Mouse (Mus musculus): ENCODE results near the gene Bola1. TPM values are rescaled to one million over a fixed set of nuclear protein-coding genes. Genes with fewer than 3 reads are reported as not detected.

Bola1 gene
- total and polyA plus RNA-seq, 2 experiments from 2014 or later, result 36.8 to 54.6 TPM

- DNase-seq (ENCODE audit: low spot score) (no peak), ATAC-seq (ENCODE audit: low FRiP score) (no peak)
- H3K4me3 ChIP-seq (ENCODE audit: low read depth, low read length), result no peak overlapping the region
- 0 out of 2 replicates have a peak overlapping the region, but pooled peaks have one; percentile 14 for H3K9ac ChIP-seq (replicated peaks; ENCODE audit: low read length, poor library complexity, severe bottlenecking)
- no peak for TF ChIP-seq CTCF (IDR thresholded peaks at IDR 0.05)
- H3K4me1 ChIP-seq (ENCODE audit: insufficient read depth, low read length), result 0 out of 2 replicates have a peak, but pooled peaks cover 3% of the 10 kb centered on the region
- no peak overlapping the region for H3K4me2 ChIP-seq (ENCODE audit: low read depth, low read length, poor library complexity, severe bottlenecking)
- no peaks in the 10 kb centered on the region for H3K27me3 ChIP-seq (ENCODE audit: insufficient read depth, low read length)
- WGBS, result 83% methylated on average over 4 of the region's 4 CpGs
- peaks cover 10% of the 10 kb centered on the region for H3K36me3 ChIP-seq (ENCODE audit: insufficient read depth, low read length)
- no peaks in the 10 kb centered on the region for H3K9me3 ChIP-seq (ENCODE audit: low read length)
- H3K27ac ChIP-seq (ENCODE audit: low read depth, low read length), result 0 out of 2 replicates have a peak overlapping the region, but pooled peaks have one; percentile 71
Measured at GRCm38 (mm10) chr3:96159820-96160219, 59.7 kb downstream of the Bola1 start.

- Histone ChIP-seq H3K36me3 (ENCODE audit: insufficient read depth, low read length) (peaks cover 43% of the 10 kb centered on the region), H3K4me1 (ENCODE audit: insufficient read depth, low read length) (0 out of 2 replicates have a peak, but pooled peaks cover under 1% of the 10 kb centered on the region), H3K4me3 (ENCODE audit: low read depth, low read length) (no peak overlapping the region), H3K4me2 (ENCODE audit: low read depth, low read length, poor library complexity, severe bottlenecking) (no peak overlapping the region), H3K27ac (ENCODE audit: low read depth, low read length) (no peak overlapping the region), H3K9ac (replicated peaks; ENCODE audit: low read length, poor library complexity, severe bottlenecking) (no peak overlapping the region), H3K27me3 (ENCODE audit: insufficient read depth, low read length) (no peaks in the 10 kb centered on the region), H3K9me3 (ENCODE audit: low read length) (no peaks in the 10 kb centered on the region)
- WGBS, result 83% methylated on average over 8 of the region's 8 CpGs
- ATAC-seq (ENCODE audit: low FRiP score) (no peak), DNase-seq (ENCODE audit: low spot score) (no peak)
- TF ChIP-seq CTCF (IDR thresholded peaks at IDR 0.05), result no peak
Measured at GRCm38 (mm10) chr3:96155501-96155900, 64.0 kb downstream of the Bola1 start.

GRCm38 (mm10) chr3:96152611-96153010 is 66.9 kb downstream of the Bola1 start:
- Histone ChIP-seq H3K4me1 (ENCODE audit: insufficient read depth, low read length) (no peaks in the 10 kb centered on the region), H3K36me3 (ENCODE audit: insufficient read depth, low read length) (peaks cover 45% of the 10 kb centered on the region), H3K27me3 (ENCODE audit: insufficient read depth, low read length) (no peaks in the 10 kb centered on the region), H3K9me3 (ENCODE audit: low read length) (no peaks in the 10 kb centered on the region), H3K4me3 (ENCODE audit: low read depth, low read length) (no peak overlapping the region), H3K27ac (ENCODE audit: low read depth, low read length) (no peak overlapping the region), H3K4me2 (ENCODE audit: low read depth, low read length, poor library complexity, severe bottlenecking) (no peak overlapping the region), H3K9ac (replicated peaks; ENCODE audit: low read length, poor library complexity, severe bottlenecking) (no peak overlapping the region)
- ATAC-seq (ENCODE audit: low FRiP score), result no peak
- no peak for TF ChIP-seq CTCF (IDR thresholded peaks at IDR 0.05)
- 90% methylated on average over 5 of the region's 5 CpGs for WGBS
- no peak for DNase-seq (ENCODE audit: low spot score)

GRCm38 (mm10) chr3:96151836-96152235 is 67.7 kb downstream of the Bola1 start:
- no peaks in the 10 kb centered on the region for H3K9me3 ChIP-seq (ENCODE audit: low read length)
- H3K27me3 ChIP-seq (ENCODE audit: insufficient read depth, low read length), result no peaks in the 10 kb centered on the region
- peaks cover 45% of the 10 kb centered on the region for H3K36me3 ChIP-seq (ENCODE audit: insufficient read depth, low read length)
- H3K9ac ChIP-seq (replicated peaks; ENCODE audit: low read length, poor library complexity, severe bottlenecking), result no peak overlapping the region
- ATAC-seq (ENCODE audit: low FRiP score), result no peak
- no peak overlapping the region for H3K27ac ChIP-seq (ENCODE audit: low read depth, low read length)
- H3K4me1 ChIP-seq (ENCODE audit: insufficient read depth, low read length), result no peaks in the 10 kb centered on the region
- no peak for TF ChIP-seq CTCF (IDR thresholded peaks at IDR 0.05)
- DNase-seq (ENCODE audit: low spot score), result no peak
- no peak overlapping the region for H3K4me2 ChIP-seq (ENCODE audit: low read depth, low read length, poor library complexity, severe bottlenecking)
- 86% methylated on average over 7 of the region's 7 CpGs for WGBS
- H3K4me3 ChIP-seq (ENCODE audit: low read depth, low read length), result no peak overlapping the region

GRCm38 (mm10) chr3:96147950-96148349 is 71.6 kb downstream of the Bola1 start:
- Histone ChIP-seq H3K4me3 (ENCODE audit: low read depth, low read length) (no peak overlapping the region), H3K4me2 (ENCODE audit: low read depth, low read length, poor library complexity, severe bottlenecking) (no peak overlapping the region), H3K9me3 (ENCODE audit: low read length) (no peaks in the 10 kb centered on the region), H3K9ac (replicated peaks; ENCODE audit: low read length, poor library complexity, severe bottlenecking) (no peak overlapping the region), H3K4me1 (ENCODE audit: insufficient read depth, low read length) (no peaks in the 10 kb centered on the region), H3K27ac (ENCODE audit: low read depth, low read length) (no peak overlapping the region), H3K27me3 (ENCODE audit: insufficient read depth, low read length) (no peaks in the 10 kb centered on the region), H3K36me3 (ENCODE audit: insufficient read depth, low read length) (peaks cover 33% of the 10 kb centered on the region)
- 17% methylated on average over 5 of the region's 5 CpGs for WGBS
- peak; percentile 85 for TF ChIP-seq CTCF (IDR thresholded peaks at IDR 0.05)
- ATAC-seq (ENCODE audit: low FRiP score) (no peak), DNase-seq (ENCODE audit: low spot score) (peak; percentile 80)

Small RNA genes within 50 kb of the gene (microRNA-seq; reads per million reads assigned to microRNA genes)
- gene Gm44492 (ENCODE audit: borderline number of aligned reads) (not detected), gene Gm47311 (ENCODE audit: borderline number of aligned reads) (not detected), gene Gm47313 (ENCODE audit: borderline number of aligned reads) (not detected)

Other genes starting within 250 kb of the Bola1 start
- 52.5 and 62.7 TPM in 2 replicates for gene Plekho1, start 223.7 kb downstream of the Bola1 start, total RNA-seq (2014; rRNA removed)
- 37.3 and 41.2 TPM in 2 replicates for gene Plekho1, start 223.7 kb downstream of the Bola1 start, polyA plus RNA-seq (2015; fragmentation: Nextera tagmentation; extraction: Ambion mirVana)
- 29.5 and 35.3 TPM in 2 replicates for gene Vps45, start 161.2 kb downstream of the Bola1 start, total RNA-seq (2014; rRNA removed)
- 60.6 and 61.1 TPM in 2 replicates for gene Vps45, start 161.2 kb downstream of the Bola1 start, polyA plus RNA-seq (2015; fragmentation: Nextera tagmentation; extraction: Ambion mirVana)
- gene Otud7b, start 115.2 kb downstream of the Bola1 start, total RNA-seq (2014; rRNA removed), result 14.3 and 16.3 TPM in 2 replicates
- gene Otud7b, start 115.2 kb downstream of the Bola1 start, polyA plus RNA-seq (2015; fragmentation: Nextera tagmentation; extraction: Ambion mirVana), result 5.7 and 7.5 TPM in 2 replicates
- 15.5 and 22.3 TPM in 2 replicates for gene Mtmr11, start 57.7 kb downstream of the Bola1 start, total RNA-seq (2014; rRNA removed)
- 8.4 and 9.4 TPM in 2 replicates for gene Mtmr11, start 57.7 kb downstream of the Bola1 start, polyA plus RNA-seq (2015; fragmentation: Nextera tagmentation; extraction: Ambion mirVana)
- 70.3 and 79.1 TPM in 2 replicates for gene Sf3b4, start 47.4 kb downstream of the Bola1 start, total RNA-seq (2014; rRNA removed)
- 156 and 158 TPM in 2 replicates for gene Sf3b4, start 47.4 kb downstream of the Bola1 start, polyA plus RNA-seq (2015; fragmentation: Nextera tagmentation; extraction: Ambion mirVana)
- 157 and 160 TPM in 2 replicates for gene Sv2a, start 38.6 kb downstream of the Bola1 start, total RNA-seq (2014; rRNA removed)
- gene Sv2a, start 38.6 kb downstream of the Bola1 start, polyA plus RNA-seq (2015; fragmentation: Nextera tagmentation; extraction: Ambion mirVana), result 167 and 176 TPM in 2 replicates
- gene Hist2h2ab, start 156 bp upstream of the Bola1 start, total RNA-seq (2014; rRNA removed), result 134 and 144 TPM in 2 replicates
- 1.1 TPM in 1 of 2 replicates, not detected in the other for gene Hist2h2ab, start 156 bp upstream of the Bola1 start, polyA plus RNA-seq (2015; fragmentation: Nextera tagmentation; extraction: Ambion mirVana)
- 271 and 554 TPM in 2 replicates for gene Hist2h2ac, start 1.2 kb upstream of the Bola1 start, total RNA-seq (2014; rRNA removed)
- gene Hist2h2ac, start 1.2 kb upstream of the Bola1 start, polyA plus RNA-seq (2015; fragmentation: Nextera tagmentation; extraction: Ambion mirVana), result 1.7 and 1.9 TPM in 2 replicates
- gene Hist2h2be, start 1.4 kb upstream of the Bola1 start, total RNA-seq (2014; rRNA removed), result 8.7 and 12.7 TPM in 2 replicates
- gene Hist2h2be, start 1.4 kb upstream of the Bola1 start, polyA plus RNA-seq (2015; fragmentation: Nextera tagmentation; extraction: Ambion mirVana), result 2.8 and 2.9 TPM in 2 replicates
- gene Hist2h3c2, start 19.4 kb upstream of the Bola1 start, total RNA-seq (2014; rRNA removed), result 67.5 and 182 TPM in 2 replicates
- gene Hist2h3c2, start 19.4 kb upstream of the Bola1 start, polyA plus RNA-seq (2015; fragmentation: Nextera tagmentation; extraction: Ambion mirVana), result 0.56 and 0.68 TPM in 2 replicates
- 914 and 1,403 TPM in 2 replicates for gene Hist2h2aa2, start 20.6 kb upstream of the Bola1 start, total RNA-seq (2014; rRNA removed)
- gene Hist2h2aa2, start 20.6 kb upstream of the Bola1 start, polyA plus RNA-seq (2015; fragmentation: Nextera tagmentation; extraction: Ambion mirVana), result 41.9 and 45.6 TPM in 2 replicates
- gene Hist2h2aa1, start 25.8 kb upstream of the Bola1 start, total RNA-seq (2014; rRNA removed), result 786 and 1,113 TPM in 2 replicates
- 18.8 and 19.5 TPM in 2 replicates for gene Hist2h2aa1, start 25.8 kb upstream of the Bola1 start, polyA plus RNA-seq (2015; fragmentation: Nextera tagmentation; extraction: Ambion mirVana)
- gene Hist2h3c1, start 27.0 kb upstream of the Bola1 start, total RNA-seq (2014; rRNA removed), result 2.8 TPM in 1 of 2 replicates, not detected in the other
- gene Hist2h3c1, start 27.0 kb upstream of the Bola1 start, polyA plus RNA-seq (2015; fragmentation: Nextera tagmentation; extraction: Ambion mirVana), result 0.11 and 0.32 TPM in 2 replicates
- 109 and 118 TPM in 2 replicates for gene Hist2h4, start 43.6 kb upstream of the Bola1 start, total RNA-seq (2014; rRNA removed)
- gene Hist2h4, start 43.6 kb upstream of the Bola1 start, polyA plus RNA-seq (2015; fragmentation: Nextera tagmentation; extraction: Ambion mirVana), result 5.3 and 6.1 TPM in 2 replicates
- gene Hist2h3b, start 48.9 kb upstream of the Bola1 start, total RNA-seq (2014; rRNA removed), result 684 and 1,135 TPM in 2 replicates
- gene Hist2h3b, start 48.9 kb upstream of the Bola1 start, polyA plus RNA-seq (2015; fragmentation: Nextera tagmentation; extraction: Ambion mirVana), result 6.2 and 8.3 TPM in 2 replicates
- gene Hist2h2bb, start 50.0 kb upstream of the Bola1 start, total RNA-seq (2014; rRNA removed), result 162 and 343 TPM in 2 replicates
- 1.0 and 1.7 TPM in 2 replicates for gene Hist2h2bb, start 50.0 kb upstream of the Bola1 start, polyA plus RNA-seq (2015; fragmentation: Nextera tagmentation; extraction: Ambion mirVana)
- 0.60 and 1.3 TPM in 2 replicates for gene Fcgr1, start 74.3 kb upstream of the Bola1 start, total RNA-seq (2014; rRNA removed)
- 1.5 TPM in 2 replicates for gene Fcgr1, start 74.3 kb upstream of the Bola1 start, polyA plus RNA-seq (2015; fragmentation: Nextera tagmentation; extraction: Ambion mirVana)
- gene BC107364, start 232.6 kb upstream of the Bola1 start, total RNA-seq (2014; rRNA removed), result not detected in 2 replicates
- gene BC107364, start 232.6 kb upstream of the Bola1 start, polyA plus RNA-seq (2015; fragmentation: Nextera tagmentation; extraction: Ambion mirVana), result not detected in 2 replicates

All from midbrain, postnatal 0 days (tissue).